Mouse (Mus musculus) MEL (cell line): ENCODE results near the gene Eif2d. TPM values are rescaled to one million over a fixed set of nuclear protein-coding genes. Genes with fewer than 3 reads are reported as not detected.

Experiments
- DNase-seq: peaks from one replicate; pipeline ENCODE4 v3.0.0; 2011; ENCODE audit warnings: low read depth, low spot score
- H3K27ac ChIP-seq: 2 replicates; pipeline ENCODE4 v1.5.1; 2012; ENCODE audit warnings: low read depth, mild to moderate bottlenecking, control low read depth, low read length, moderate library complexity; ENCODE audit not compliant: control insufficient read depth
- H3K27me3 ChIP-seq, 2 experiments: fragments of 150-350 bp in 1 of 2; sonication (generic) in 1 of 2; 2 replicates each; pipeline ENCODE4 v1.6.1; 2012; ENCODE audit warnings: low read length in 2 of 2, mild to moderate bottlenecking in 2 of 2, improper control_type of control experiment in 1 of 2, moderate library complexity in 1 of 2; ENCODE audit not compliant: insufficient read depth in 2 of 2, control insufficient read depth in 1 of 2
- H3K36me3 ChIP-seq, 2 experiments: 2 replicates each; pipeline ENCODE4 v1.6.1; 2012 to 2014; ENCODE audit warnings: low read length in 2 of 2, improper control_type of control experiment in 1 of 2, inconsistent platforms in 1 of 2, mild to moderate bottlenecking in 1 of 2; ENCODE audit not compliant: insufficient read depth in 2 of 2, control insufficient read depth in 1 of 2
- H3K4me1 ChIP-seq, 2 experiments: fragments of 150-350 bp in 1 of 2; sonication (generic) in 1 of 2; 2 replicates each; pipeline ENCODE4 v1.6.1; 2012; ENCODE audit warnings: low read length in 2 of 2, improper control_type of control experiment in 1 of 2, mild to moderate bottlenecking in 1 of 2; ENCODE audit not compliant: insufficient read depth in 2 of 2, control insufficient read depth in 1 of 2
- H3K4me3 ChIP-seq, 2 experiments: fragments of 150-350 bp in 1 of 2; sonication (generic) in 1 of 2; 2 replicates each; pipeline ENCODE4 v1.5.1; 2012; ENCODE audit warnings: low read depth in 2 of 2, low read length in 2 of 2, mild to moderate bottlenecking in 2 of 2, moderate library complexity in 2 of 2, control low read depth in 1 of 2, improper control_type of control experiment in 1 of 2; ENCODE audit not compliant: control insufficient read depth in 1 of 2, insufficient read depth in 1 of 2
- H3K79me2 ChIP-seq: 2 replicates; pipeline ENCODE4 v1.6.1; 2012; ENCODE audit warnings: mild to moderate bottlenecking, low read length, moderate library complexity; ENCODE audit not compliant: control insufficient read depth, poor library complexity, insufficient read depth
- H3K9ac ChIP-seq: 2 replicates; pipeline ENCODE4 v1.6.1; 2012; ENCODE audit warnings: low read depth, mild to moderate bottlenecking, control low read depth, low read length, moderate library complexity; ENCODE audit not compliant: control insufficient read depth, poor library complexity, severe bottlenecking
- H3K9me3 ChIP-seq: fragments of 150-350 bp; sonication (generic); replicated peaks from 2 replicates; pipeline ENCODE4 v1.6.1; 2012; ENCODE audit warnings: mild to moderate bottlenecking, low read length, improper control_type of control experiment, moderate library complexity; ENCODE audit not compliant: insufficient read depth
- CHD1 ChIP-seq: IDR thresholded peaks from 2 replicates; pipeline ENCODE4 v1.6.1; 2012; ENCODE audit warnings: low read depth, mild to moderate bottlenecking, inconsistent platforms, low read length, improper control_type of control experiment
- CHD2 ChIP-seq: IDR thresholded peaks from 2 replicates; pipeline ENCODE4 v1.6.1; 2011; ENCODE audit warnings: low read length, improper control_type of control experiment
- E2F4 ChIP-seq: IDR thresholded peaks from 2 replicates; pipeline ENCODE4 v1.6.1; 2011; ENCODE audit warnings: low read depth, low read length, improper control_type of control experiment, borderline replicate concordance
- EP300 ChIP-seq, 2 experiments: IDR thresholded peaks; 2 replicates each; pipeline ENCODE4 v1.6.1; 2011; ENCODE audit warnings: improper control_type of control experiment in 2 of 2, low read length in 2 of 2, low read depth in 1 of 2, mild to moderate bottlenecking in 1 of 2
- ETS1 ChIP-seq: IDR thresholded peaks from 2 replicates; pipeline ENCODE4 v1.6.1; 2012; ENCODE audit warnings: low read depth, mild to moderate bottlenecking, inconsistent platforms, low read length, improper control_type of control experiment, moderate library complexity
- HCFC1 ChIP-seq: IDR thresholded peaks from 2 replicates; pipeline ENCODE4 v1.6.1; 2012; ENCODE audit warnings: low read depth, mild to moderate bottlenecking, inconsistent platforms, low read length, improper control_type of control experiment, moderate library complexity
- JUND ChIP-seq: IDR thresholded peaks from 2 replicates; pipeline ENCODE4 v1.6.1; 2011; ENCODE audit warnings: low read depth, mild to moderate bottlenecking, improper control_type of control experiment, low read length
- MAX ChIP-seq: IDR thresholded peaks from 2 replicates; pipeline ENCODE4 v1.6.1; 2011; ENCODE audit warnings: low read length, improper control_type of control experiment
- MAZ ChIP-seq: IDR thresholded peaks from 2 replicates; pipeline ENCODE4 v1.6.1; 2012; ENCODE audit warnings: low read depth, mild to moderate bottlenecking, inconsistent platforms, low read length, improper control_type of control experiment
- MEF2A ChIP-seq: IDR thresholded peaks from 2 replicates; pipeline ENCODE4 v1.6.1; 2014; ENCODE audit warnings: low read depth, mild to moderate bottlenecking, inconsistent platforms, low read length, improper control_type of control experiment; ENCODE audit not compliant: poor library complexity, insufficient replicate concordance, severe bottlenecking; ENCODE audit errors: extremely low read depth
- MXI1 ChIP-seq: IDR thresholded peaks from 2 replicates; pipeline ENCODE4 v1.6.1; 2011; ENCODE audit warnings: mild to moderate bottlenecking, low read depth, low read length, improper control_type of control experiment
- MYB ChIP-seq: IDR thresholded peaks from 2 replicates; pipeline ENCODE4 v1.6.1; 2011; ENCODE audit warnings: mild to moderate bottlenecking, low read depth, low read length, improper control_type of control experiment
- MYC ChIP-seq: IDR thresholded peaks from 2 replicates; pipeline ENCODE4 v1.6.1; 2011; ENCODE audit warnings: low read depth, mild to moderate bottlenecking, low read length, improper control_type of control experiment, moderate library complexity
- NRF1 ChIP-seq: IDR thresholded peaks from 2 replicates; pipeline ENCODE4 v1.6.1; 2014; ENCODE audit warnings: low read depth, mild to moderate bottlenecking, inconsistent platforms, low read length, improper control_type of control experiment, moderate library complexity; ENCODE audit not compliant: poor library complexity, insufficient read depth, severe bottlenecking
- RAD21 ChIP-seq: IDR thresholded peaks from 2 replicates; pipeline ENCODE4 v1.6.1; 2011; ENCODE audit warnings: mild to moderate bottlenecking, low read depth, low read length, improper control_type of control experiment
- RCOR1 ChIP-seq: IDR thresholded peaks from 2 replicates; pipeline ENCODE4 v1.6.1; 2012; ENCODE audit warnings: low read depth, mild to moderate bottlenecking, inconsistent platforms, low read length, improper control_type of control experiment
- USF2 ChIP-seq, 2 experiments: IDR thresholded peaks; 2 replicates each; pipeline ENCODE4 v1.6.1; 2011 to 2012; ENCODE audit warnings: improper control_type of control experiment in 2 of 2, low read length in 2 of 2, borderline replicate concordance in 1 of 2, inconsistent platforms in 1 of 2, low read depth in 1 of 2, mild to moderate bottlenecking in 1 of 2; ENCODE audit not compliant: insufficient read depth in 1 of 2
- ZKSCAN1 ChIP-seq: IDR thresholded peaks from 2 replicates; pipeline ENCODE4 v1.6.1; 2012; ENCODE audit warnings: low read depth, mild to moderate bottlenecking, inconsistent platforms, low read length, improper control_type of control experiment, moderate library complexity
- ZMIZ1 ChIP-seq: IDR thresholded peaks from 2 replicates; pipeline ENCODE4 v1.6.1; 2012; ENCODE audit warnings: low read depth, mild to moderate bottlenecking, inconsistent platforms, low read length, improper control_type of control experiment, moderate library complexity
- polyA plus RNA-seq, 2 experiments: library from polyadenylated mRNA; stranded (reverse) in 1 of 2; unstranded in 1 of 2; fragments of >175 nt in 1 of 2; fragments of >200 nt in 1 of 2; gene quantifications; 2 replicates each; pipeline versions ENCODE4 v1.2.1 to v1.2.4; 2012; ENCODE audit warnings: low replicate concordance in 2 of 2, low read depth in 1 of 2; ENCODE audit not compliant: insufficient read length in 2 of 2, insufficient read depth in 1 of 2, missing spikeins in 1 of 2
- total RNA-seq: library from RNA; depleted of rRNA; stranded (reverse); fragments of 300-350 nt; gene quantifications from 2 replicates; pipeline ENCODE4 v1.2.3, GENCODE M21; 2012

Eif2d gene
- total and polyA plus RNA-seq, 3 experiments = 31.0 to 43.6 TPM; not detected in 1

DNA sequence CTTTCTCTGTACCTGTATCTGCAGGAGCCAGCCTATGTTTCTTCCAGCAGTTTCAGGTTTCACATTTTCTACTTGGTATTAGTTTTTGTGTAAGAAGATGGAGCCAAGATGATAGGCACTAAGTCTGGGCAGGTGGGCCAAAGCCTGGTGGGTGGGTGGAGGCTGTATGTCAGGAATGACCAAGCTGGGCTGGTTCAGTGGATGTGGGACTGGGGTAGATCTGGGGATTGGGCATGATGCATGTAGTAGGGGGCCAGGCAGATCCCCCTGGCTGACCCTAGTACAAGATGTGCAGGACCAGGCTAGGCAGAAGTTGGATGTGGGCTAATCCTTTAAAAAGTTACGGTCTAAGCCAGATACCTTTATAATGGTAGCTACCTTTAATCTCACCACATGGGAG is 22.2 kb downstream of the Eif2d start:
- H3K36me3 ChIP-seq = peaks cover 0 to 17% of the 10 kb centered on the region in 2 experiments; a peak in 2 of 4 replicates
- TF ChIP-seq CHD2 = no peak
- TF ChIP-seq RAD21 = no peak
- TF ChIP-seq ZKSCAN1 = no peak
- no peak for TF ChIP-seq MAZ
- H3K9ac ChIP-seq = no peak overlapping the region
- H3K4me1 ChIP-seq = no peaks in the 10 kb centered on the region
- no peak for DNase-seq
- no peaks in the 10 kb centered on the region for H3K27me3 ChIP-seq
- H3K4me3 ChIP-seq = no peak overlapping the region
- H3K9me3 ChIP-seq = no peaks in the 10 kb centered on the region
- no peaks in the 10 kb centered on the region for H3K79me2 ChIP-seq
- H3K27ac ChIP-seq = no peak overlapping the region

DNA sequence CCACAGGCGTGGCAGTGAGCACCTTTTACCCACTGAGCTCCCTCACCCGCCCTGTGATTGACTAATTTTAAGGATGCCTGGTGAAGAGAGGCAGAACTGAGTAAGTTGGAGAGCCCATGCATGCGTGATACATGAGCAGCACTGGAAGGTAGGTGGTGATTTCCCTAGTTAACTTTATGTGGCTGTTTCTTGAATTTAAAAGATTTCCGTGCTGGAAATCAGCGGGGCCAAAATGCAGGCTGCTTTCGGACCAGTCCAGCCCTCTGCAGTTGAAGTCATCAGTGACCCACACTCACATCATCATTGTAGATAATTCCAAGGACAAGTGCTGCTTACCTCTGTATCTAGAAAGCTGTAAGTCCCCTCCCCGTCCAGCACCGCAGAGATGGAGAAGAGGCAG is 22.8 kb downstream of the Eif2d start:
- Histone ChIP-seq H3K36me3 (peaks cover 0 to 19% of the 10 kb centered on the region in 2 experiments; a peak in 2 of 4 replicates), H3K4me3 (no peak overlapping the region), H3K79me2 (no peaks in the 10 kb centered on the region), H3K9ac (no peak overlapping the region), H3K27ac (no peak overlapping the region), H3K27me3 (no peaks in the 10 kb centered on the region), H3K9me3 (no peaks in the 10 kb centered on the region), H3K4me1 (no peaks in the 10 kb centered on the region)
- no peak for DNase-seq
- no peak for TF ChIP-seq MYC
- no peak for TF ChIP-seq EP300 (IDR thresholded peaks at IDR 0.05; ENCODE audit: low read depth in 1 of 2, low read length in 2 of 2)
- no peak for TF ChIP-seq NRF1
- no peak for TF ChIP-seq MAX
- TF ChIP-seq MYB = no peak
- no peak for TF ChIP-seq HCFC1
- TF ChIP-seq JUND = no peak

DNA sequence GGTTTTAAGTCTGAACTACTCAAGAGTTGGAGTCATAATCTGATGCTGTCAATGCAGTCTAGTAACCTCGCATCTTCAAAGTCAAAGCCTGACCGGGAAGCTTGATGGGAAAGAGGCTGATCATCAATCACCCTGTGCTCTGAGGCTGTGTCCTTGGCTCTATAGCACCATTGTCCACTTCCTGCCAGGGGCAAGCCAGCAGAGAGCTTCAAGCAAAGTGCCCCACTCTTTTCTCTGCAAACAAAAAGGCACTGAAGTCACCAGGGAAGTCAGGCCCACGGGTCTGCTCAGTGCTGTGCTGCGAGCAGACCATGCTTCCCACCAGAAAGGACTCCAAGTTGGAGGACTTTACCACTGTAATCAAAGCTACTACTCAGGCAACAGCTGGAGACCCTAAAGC is 24.3 kb downstream of the Eif2d start:
- no peaks in the 10 kb centered on the region for H3K79me2 ChIP-seq
- peaks cover 0 to 2% of the 10 kb centered on the region in 2 experiments; a peak in 1 of 4 replicates for H3K4me1 ChIP-seq
- H3K9ac ChIP-seq = no peak overlapping the region
- no peak overlapping the region for H3K27ac ChIP-seq
- no peak overlapping the region for H3K4me3 ChIP-seq
- H3K27me3 ChIP-seq = no peaks in the 10 kb centered on the region
- peaks cover 0 to 22% of the 10 kb centered on the region in 2 experiments; a peak in 3 of 4 replicates for H3K36me3 ChIP-seq
- no peak for TF ChIP-seq MAZ
- no peak for TF ChIP-seq ZMIZ1
- no peak for TF ChIP-seq MEF2A
- TF ChIP-seq RCOR1 = no peak
- no peak for TF ChIP-seq RAD21
- no peak for TF ChIP-seq MXI1
- TF ChIP-seq EP300 (IDR thresholded peaks at IDR 0.05; ENCODE audit: low read depth in 1 of 2, low read length in 2 of 2) = no peak
- TF ChIP-seq USF2 (IDR thresholded peaks at IDR 0.05; ENCODE audit: borderline replicate concordance in 1 of 2, insufficient read depth in 1 of 2, low read depth in 1 of 2, low read length in 2 of 2) = no peak
- TF ChIP-seq ETS1 = no peak
- no peak for TF ChIP-seq CHD2
- TF ChIP-seq E2F4 = no peak
- TF ChIP-seq CHD1 = no peak
- no peak for DNase-seq
- H3K9me3 ChIP-seq = no peaks in the 10 kb centered on the region
